Mouse (Mus musculus) liver, adult 2 months (tissue): Measurements from ENCODE around the gene Ralgds.

Experiments
- CTCF ChIP-seq: fragments of 200-500 bp; IDR thresholded peaks from 2 replicates; pipeline ENCODE4 v1.5.1; 2011; ENCODE audit warnings: low read depth, low read length, control low read depth
- POLR2A ChIP-seq: fragments of 200-500 bp; IDR thresholded peaks from 2 replicates; pipeline ENCODE4 v1.6.1; 2011; ENCODE audit warnings: low read length, control low read depth; ENCODE audit not compliant: insufficient read depth; ENCODE audit errors: extremely low read depth

GRCm38 (mm10) chr2:28546560-28546959 lies 33.6 kb downstream of the Ralgds start:
- no peak for TF ChIP-seq CTCF
- no peak for TF ChIP-seq POLR2A
